Mouse (Mus musculus) spleen, adult 18-20 months (tissue): ENCODE results near the gene Gm28036.
"Not testable (repeated sequence)": the region's sequence is repeated elsewhere in the genome, so short reads cannot be mapped to it uniquely, and the experiment has no call there.

Source experiments
- DNase-seq, 2 experiments: peaks; one replicate each; pipeline ENCODE4 v3.0.0; 2022; ENCODE audit warnings: mixed read lengths in 2 of 2

Gene Gm28036

DNA sequence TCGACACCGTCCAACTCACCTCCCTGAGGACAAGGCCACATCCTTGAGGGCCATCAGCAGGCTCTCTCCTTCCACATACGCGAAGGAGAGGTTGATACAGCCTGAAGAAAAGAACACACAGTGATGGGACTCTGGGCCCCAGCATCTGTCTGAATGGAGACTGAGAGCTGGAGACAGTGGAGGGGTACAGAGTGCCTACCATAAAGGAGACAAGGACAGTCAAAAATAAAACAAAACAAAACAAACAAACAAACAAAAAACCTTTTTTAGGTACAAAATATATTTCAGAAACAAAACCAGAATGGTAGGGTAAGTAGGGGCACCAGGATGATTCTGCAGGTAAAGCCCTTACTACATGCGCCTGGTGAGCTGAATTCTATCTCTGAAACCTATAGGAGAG, at the start of gene Gm28036:
Gm28036 (minus strand) TSS at position 101 of the 400 bp plus-strand sequence.
- no peak for DNase-seq

DNA sequence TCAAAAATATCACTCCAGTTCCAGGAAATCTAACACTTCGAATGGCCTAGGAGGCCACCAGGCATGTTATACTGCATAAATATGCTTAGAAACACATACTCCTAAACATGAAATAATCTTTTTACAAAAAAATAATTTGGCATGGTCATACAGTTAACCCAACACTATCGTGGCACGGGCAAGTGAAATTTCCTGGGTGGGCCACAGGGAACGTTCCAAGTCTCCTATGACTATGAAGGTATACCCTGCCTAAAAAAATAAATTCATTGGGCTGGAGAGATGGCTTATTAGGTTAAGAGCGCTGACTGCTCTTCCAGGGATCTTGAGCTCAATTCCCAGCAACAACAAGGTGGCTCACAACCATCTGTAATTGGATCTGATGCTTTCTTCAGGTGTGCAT, 39.7 kb upstream of the Gm28036 start:
- no peak for DNase-seq

DNA sequence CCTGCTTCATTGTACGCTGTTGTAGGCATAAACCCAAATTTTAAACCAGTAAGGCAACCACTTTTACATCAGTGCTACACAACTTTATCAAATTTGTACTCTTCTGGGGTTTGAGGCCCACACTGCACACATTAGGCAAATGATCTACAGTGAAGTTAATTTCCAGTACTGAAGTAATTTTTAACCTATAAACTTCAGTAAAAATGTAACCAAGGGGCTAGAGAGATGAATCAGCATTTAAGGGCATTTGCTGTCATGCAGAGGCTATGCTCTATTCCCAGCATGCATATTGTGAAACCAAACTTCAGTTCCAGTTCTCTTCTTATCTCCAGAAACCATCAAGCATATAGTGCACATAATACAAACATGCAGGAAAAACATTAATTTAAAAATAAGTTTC, 38.6 kb upstream of the Gm28036 start:
- no peak for DNase-seq

DNA sequence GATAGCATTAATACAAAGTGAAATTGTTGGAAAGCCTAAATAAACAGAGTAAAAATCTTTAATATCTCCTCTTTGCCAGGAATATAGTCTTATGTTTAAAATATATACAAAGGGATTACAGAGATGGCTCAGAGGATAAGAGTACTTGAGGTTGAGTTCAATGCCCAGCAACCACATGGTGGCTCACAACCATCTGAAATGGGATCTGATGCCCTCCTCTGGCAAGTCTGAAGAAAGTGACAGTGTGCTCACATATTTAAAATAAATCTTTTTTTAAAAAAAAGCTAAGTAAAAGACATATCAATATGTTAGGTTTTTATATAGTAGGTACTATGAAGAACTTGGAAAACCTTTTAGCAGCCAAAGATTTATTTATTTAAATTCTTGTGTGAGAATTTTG, 24.6 kb upstream of the Gm28036 start:
- DNase-seq, result no peak

DNA sequence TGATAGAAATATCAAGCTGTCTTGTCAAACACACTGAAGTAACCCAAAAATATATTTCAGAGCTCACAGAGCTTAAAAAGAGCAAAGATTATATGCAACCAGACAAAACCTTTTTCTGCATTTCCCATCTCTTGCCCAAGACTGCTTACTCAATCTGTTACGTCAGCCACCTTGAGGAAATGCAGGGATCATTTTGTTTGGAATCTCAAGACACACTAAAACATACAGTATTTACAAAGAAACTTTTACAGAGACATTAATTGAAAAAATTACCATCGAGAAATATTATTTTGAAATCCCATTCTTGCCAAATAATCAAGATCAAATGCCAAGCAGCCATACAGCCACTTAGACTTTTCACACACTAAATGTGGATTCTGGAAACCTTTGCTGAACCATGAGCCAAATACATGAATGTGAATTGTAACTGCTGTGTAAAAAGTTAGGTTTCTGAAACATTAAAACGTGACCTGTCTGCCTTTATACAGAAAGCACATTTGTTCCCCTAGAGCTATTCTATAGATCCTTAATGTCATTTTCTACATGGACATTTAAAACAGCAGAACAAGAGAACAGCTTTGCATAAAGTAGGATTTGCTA, 20.5 kb upstream of the Gm28036 start:
- DNase-seq, result no peak

DNA sequence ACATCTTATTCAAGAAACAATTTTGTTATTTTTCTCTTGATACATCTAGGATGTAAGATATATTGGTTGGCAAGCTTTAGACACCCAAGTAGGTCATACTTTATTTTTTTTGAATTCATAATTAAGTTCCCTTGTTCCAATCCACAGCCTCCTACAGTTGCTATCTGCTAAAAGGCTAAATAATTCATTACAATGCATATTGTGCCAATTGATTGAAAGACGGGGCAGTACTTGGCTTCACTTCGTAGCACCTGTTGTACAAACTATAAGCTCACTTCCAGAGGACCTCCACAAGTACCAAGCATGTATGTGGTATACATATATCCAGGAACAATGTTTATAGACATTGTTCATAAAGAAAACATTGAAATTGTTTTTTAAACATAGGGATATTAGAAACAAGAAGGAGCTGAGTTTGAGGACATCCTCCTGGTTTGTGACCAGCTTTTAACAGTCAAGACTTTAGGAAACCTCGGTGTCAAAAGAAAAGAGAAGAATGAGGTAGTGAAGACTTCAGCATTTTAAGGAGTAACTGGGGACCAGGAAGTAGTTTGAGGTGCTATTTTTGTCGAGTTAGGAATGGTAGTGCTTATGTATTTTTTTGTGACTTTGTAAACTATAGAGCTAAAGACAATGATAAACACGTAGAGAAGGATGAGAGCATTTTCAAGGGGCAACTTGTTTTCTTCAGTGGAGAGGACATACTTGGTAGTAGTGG, 19.5 kb upstream of the Gm28036 start:
- no peak for DNase-seq

DNA sequence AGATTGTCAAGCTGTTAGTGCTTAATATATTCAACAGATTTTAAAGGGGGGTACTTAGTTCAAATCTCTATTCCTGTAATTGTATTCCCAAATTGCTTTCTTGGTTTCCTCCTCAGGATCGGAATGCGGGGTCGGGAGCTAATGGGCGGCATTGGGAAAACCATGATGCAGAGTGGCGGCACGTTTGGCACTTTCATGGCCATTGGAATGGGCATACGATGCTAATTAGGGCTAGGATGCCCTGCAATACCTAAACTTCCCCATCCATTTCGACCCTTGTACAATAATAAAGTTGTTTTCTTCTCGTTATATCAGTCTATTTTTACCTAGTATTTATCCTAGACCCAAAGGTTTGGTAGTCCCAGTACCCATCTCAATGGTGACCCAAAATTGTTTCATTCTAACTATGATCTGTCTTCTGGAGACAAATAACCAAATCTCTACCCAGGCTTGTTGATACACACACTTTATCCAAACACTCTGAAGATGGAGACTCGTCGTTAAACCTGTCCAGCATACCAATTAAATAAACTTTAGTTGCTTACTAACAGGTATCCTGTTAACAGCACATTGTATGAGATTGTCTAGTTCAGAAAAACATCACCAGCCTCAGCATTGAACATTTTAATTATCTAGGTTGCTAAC, 18.7 kb upstream of the Gm28036 start:
- no peak for DNase-seq

DNA sequence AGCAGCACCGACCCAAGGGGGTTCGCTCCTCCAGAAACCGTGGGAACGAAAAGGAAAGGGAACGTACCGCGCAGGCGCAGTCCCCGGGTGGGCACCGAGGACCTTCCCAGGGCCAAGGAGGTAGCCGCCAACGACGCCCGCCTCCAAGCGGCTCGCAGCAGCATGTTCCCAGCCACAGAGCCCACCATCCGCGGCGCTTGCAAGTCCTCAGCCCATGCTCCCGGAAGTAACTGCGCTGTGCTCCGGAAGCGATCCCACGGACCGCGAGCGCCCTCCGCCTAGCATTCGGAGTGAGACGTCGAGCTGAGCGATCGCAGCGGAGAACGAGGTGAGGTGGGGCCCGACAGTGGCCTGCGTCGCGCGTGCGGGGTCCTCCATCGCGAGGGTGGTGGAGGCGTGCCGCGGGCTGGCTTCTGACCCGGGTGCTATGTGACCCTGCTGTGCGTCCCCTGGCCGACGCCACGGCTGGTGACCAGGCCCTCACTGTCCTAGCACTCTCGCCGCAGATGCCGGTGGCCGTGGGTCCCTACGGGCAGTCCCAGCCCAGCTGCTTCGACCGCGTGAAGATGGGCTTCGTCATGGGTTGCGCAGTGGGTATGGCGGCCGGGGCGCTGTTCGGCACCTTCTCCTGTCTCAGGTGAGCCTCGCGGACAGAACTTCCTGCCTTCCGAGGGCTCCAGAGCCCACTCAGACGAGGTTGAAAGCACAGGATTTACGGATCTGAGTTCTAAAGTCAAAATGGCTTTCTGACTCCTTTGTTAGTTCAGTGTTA, 17.2 kb upstream of the Gm28036 start, which contains the start of the genes Romo1 and Nfs1:
Romo1 (plus strand) TSS at position 87 of the 772 bp plus-strand sequence.
Nfs1 (minus strand) TSS at position 234 of the 772 bp plus-strand sequence.
- peak; percentile 78 to 87 for DNase-seq

DNA sequence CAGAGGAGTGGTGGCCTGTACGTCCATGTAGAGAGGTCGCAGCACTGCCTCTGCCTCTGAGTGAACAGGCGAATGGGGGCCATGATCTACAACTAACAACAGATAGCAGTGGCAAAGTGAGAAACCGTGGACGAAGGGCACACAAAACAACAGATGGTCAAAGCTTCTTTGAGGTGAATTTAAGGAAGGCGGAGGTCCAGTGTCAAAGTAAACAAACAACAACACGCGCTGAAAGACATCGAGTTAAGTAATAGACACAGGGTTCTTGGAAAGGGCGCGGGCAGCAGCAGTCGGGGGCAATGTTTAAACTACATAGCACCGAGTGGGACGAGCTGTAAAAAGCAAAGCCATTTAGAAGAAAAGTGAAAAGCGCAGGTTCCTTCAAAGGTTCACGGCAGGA, 16.5 kb upstream of the Gm28036 start:
- no peak for DNase-seq

DNA sequence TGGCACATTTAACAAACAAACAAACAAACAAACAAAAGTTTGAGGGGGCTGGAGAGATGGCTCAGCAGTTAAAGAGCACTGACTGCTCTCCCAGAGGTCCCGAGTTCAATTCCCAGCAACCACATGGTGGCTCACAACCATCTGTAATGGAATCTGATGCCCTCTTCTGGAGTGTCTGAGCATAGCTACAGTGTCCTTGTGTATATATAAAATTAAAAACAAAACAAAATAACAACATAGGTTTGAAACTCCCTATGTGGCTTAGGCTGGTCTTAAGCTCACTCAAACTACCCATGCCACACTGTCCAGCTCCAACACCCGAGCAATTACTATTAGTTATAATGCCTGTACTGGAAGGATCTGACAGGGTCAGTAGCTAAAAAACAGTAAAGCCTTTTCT, 15.9 kb upstream of the Gm28036 start:
- no peak for DNase-seq

DNA sequence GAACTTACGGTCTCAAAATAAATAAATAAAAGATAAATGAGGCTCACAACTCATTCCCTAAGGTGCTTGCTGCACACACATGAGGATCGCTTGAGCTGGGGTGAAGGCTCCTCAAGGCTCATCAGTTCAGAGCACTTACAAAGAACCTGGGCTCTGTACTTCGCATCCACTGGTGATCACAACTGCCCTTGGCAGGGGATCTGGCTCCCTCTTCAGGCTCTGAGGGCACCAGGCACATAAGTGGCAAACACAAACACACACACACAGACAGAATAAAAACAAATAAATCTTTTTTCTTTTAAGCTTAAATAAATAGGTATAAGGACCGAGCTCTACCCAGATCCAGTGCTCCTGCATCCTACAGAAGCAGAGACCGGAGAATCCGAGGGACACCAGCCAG, 8.8 kb upstream of the Gm28036 start:
- no peak for DNase-seq

DNA sequence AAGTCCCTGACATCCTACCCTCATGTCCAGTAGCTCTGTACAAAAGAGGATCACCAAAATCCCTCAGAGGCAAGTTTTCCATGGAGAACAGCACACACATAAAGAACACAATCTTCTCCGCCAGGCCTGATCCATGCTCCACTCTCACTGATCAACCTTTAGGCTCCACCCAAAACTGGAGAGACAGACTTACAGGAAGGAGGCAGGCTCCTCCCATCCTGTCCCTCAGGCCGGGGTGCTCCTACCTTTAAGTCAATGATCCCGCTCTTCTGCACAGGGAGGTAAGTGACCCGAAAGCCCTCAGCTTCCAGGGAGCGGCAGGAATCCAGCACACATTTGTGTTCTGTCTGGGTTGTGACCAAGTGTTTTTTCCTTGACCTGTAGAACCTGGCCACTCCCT, 7.3 kb upstream of the Gm28036 start:
- no peak for DNase-seq

DNA sequence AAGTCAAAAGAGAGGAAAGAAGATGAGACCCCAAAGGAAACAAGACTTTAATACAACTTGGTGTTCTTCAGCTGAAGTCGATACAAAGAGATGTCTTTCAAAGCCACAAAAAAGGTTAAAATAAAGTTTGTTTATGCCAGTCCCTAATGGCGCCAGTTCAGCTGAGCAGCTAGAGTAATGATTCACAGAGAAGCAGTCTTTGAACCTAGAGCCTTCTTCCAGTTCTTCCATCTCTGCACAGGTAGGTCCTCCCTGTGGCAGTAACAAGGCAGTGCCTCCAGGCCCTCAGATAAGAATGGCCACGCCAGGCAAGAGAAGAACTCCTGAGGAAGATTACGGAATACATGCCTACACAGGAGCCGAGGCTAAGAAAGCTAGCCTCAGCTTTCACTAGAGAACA, 3.2 kb downstream of the Gm28036 start:
- DNase-seq, result no peak

DNA sequence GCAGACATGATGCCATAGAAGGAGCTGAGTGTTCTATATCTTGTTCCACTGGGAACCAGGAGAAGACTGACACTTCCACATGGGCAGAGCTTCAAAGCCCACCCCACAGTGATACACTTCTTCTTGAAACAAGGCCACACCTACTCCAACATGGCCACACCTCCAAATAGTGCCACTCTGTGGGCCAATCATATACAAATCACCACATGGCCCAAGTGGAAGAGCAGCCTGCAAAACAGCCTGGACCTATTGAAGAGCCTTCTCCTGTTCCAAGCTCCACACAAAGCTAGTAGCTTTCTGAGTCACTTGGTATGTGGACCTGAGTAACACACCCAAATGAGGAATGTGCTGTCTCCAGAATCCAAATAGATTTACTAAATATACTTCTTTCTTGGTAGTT, 7.3 kb downstream of the Gm28036 start:
- DNase-seq, result no peak

DNA sequence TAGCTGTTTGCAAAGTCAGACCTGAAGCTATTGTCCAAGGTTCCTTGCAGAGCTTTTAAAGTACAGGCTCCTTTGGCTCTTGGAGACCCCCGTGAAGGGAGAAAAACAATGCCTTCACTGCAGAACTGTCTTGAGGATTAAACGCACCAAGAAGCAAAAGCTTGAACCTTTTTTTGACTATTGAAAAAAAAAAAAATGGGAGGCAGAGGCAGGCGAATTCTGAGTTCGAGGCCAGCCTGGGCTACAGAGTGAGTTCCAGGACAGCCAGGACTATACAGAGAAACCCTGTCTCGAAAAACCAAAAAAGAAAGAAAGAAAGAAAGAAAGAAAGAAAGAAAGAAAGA, 14.8 kb downstream of the Gm28036 start:
- not testable (repeated sequence) for DNase-seq

DNA sequence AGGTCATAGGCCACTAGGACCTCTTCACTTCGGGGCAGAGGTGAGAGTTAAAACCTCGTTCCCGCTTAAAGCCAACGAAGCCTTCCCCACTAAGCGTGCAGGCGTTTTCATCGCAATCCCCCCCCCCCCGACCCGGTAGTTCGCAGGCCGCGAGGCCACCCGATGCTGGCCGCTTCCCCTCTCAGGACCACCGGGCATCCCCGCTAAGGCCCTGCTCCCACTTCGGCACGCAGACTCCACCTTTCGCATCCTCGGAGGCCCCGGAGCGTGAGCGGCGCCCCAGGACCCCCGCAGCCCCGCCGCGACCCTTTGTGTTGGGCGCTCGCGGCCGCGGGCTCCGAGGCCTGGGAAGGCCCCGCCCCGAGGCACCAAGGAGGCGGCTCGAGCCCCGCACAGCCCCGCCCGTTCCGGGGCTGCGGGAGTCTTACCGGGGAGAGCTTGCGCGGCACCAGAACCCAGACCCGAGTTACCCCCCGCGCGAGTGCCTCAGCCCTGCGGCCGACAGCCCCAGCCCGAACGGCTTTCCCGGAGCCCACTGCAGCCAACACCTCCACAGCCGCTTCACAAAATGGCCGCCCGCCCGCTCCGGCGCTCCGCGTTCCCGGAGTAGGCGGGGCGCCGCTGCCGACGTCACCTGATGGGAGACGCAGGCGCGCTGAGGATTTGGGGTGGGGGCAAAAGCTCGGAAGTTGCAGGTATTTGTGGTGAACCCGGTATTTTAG, 15.4 kb downstream of the Gm28036 start, which contains the start of the genes Cpne1 and Rbm12:
Cpne1 (minus strand) TSS at position 608 of the 722 bp plus-strand sequence.
Rbm12 (minus strand) TSS at position 621 of the 722 bp plus-strand sequence.
- DNase-seq, result peak; percentile 85 to 95

DNA sequence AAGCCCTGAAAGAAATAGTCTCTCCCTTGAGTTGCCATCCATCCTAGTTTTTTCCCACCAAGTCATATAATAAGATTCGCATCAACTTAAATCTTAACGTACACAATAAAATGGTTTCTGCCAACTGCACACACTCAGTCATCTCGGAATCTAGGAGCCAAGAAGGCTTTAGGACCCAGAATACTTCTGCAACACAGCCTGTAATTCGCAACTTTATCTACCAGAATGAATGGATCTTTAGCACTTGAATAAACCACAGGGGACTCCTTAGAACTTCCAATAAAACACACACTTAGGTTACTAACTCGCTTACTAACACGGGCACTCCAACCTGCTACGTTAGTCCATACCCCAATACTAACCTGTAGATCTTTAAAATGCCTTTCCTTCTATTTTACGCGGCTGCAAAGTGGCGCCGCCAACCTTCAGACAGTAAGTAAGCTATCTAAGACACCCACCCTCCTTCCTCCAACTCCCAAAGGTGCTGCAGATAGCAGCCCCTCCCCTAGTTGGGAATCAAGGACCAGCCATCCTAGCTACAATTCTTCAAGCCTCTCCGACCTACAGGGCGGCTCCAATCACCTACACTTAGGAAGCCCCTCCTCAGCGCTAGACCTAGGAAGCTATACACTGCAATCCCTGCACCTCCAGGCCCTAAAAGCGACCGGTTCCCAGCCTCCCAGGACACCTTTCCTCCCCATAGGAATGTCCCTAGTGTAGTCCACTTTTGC, 16.1 kb downstream of the Gm28036 start:
- DNase-seq, result peak in 1 of 2 experiments; percentile 10

DNA sequence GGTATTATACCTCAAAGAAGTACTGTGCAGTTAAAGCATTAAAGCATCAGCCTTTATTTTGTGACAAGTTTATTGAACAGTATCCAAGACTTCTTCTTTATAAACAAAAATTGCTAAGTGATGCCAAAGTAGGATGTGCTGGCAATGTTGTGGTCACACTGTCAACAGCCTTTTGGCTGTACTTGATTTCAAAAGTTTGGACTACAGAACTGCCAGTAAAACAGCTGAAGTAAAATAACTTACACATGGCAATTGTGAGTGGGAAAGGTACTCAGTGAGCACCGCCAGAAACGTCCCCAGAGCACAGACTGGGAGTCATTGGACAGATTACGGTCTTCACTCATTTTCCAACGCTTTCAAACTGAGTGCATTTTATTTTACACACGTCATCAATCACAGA, 35.0 kb downstream of the Gm28036 start:
- no peak for DNase-seq

DNA sequence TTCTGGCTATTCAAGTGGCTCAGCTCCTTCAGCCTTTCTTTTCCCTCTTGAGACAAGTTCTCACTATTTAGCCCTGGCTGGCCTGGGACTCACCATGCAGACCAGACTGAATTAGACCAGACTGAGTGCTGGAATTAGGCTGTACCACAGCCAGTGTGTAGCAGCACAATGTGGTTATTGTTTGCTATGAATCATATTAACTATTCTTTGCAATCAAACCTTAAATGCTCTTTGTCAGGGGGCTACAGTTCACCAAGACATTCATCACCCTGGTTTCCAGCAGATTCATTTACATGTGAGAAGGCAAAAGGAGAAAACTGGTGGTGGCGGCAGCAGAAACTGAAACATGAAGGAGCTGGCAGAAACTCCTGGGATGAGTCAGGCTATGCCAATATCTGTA, 37.1 kb downstream of the Gm28036 start:
- DNase-seq, result no peak

DNA sequence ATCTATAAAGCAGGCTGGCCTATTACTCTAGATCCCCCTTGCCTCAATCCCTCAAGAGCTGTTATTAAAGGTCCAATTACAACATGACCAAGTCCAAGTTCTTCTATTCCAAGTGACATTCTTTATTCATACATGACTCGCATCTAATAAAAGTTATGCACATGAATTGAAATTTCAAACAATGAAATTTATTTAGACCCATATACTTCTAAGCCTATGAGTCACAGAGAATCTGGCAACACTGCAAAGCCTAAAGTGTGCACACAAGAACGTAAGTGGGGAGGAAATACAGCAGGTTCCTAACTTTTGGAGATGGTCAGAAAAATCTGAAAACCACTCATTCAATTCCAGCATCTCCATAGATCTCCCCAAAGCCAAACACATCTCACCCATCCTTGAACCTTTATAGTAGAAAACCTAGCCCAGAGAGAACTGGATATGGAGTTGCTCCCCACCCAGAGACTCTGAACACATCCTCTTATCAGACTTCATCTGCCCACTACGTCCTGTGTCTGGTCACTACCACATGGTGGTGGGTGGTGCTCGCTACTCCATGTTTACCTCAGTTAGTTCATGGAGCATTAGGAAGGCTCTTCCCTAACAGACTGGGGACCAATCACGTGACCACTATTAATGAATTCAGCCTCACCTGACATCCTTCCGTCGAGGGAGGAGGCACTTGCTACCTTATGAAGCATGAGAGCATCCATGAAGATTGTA, 39.3 kb downstream of the Gm28036 start:
- DNase-seq, result no peak

DNA sequence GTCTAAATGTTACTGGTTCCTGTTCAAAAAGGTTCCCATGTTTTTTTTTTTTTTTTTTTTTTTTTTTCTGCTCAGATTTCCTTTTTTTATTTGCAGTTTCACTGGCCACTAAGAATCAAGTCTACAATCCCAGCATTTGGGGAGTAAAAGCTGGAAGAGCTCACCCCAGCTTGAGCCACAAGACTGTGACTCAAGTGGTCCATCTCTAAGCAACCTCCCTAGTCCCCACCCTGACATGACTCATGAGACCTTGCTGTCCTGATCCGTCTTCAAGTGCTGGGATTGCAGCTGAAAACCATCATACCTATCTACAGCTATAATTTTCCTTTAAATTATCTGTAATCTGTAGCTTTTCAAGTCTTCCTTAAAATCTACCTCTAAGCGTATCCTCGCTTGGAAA, 42.4 kb downstream of the Gm28036 start:
- no peak for DNase-seq
